Mouse (Mus musculus): ENCODE results near the gene Prkcb.

The Prkcb gene

DNA sequence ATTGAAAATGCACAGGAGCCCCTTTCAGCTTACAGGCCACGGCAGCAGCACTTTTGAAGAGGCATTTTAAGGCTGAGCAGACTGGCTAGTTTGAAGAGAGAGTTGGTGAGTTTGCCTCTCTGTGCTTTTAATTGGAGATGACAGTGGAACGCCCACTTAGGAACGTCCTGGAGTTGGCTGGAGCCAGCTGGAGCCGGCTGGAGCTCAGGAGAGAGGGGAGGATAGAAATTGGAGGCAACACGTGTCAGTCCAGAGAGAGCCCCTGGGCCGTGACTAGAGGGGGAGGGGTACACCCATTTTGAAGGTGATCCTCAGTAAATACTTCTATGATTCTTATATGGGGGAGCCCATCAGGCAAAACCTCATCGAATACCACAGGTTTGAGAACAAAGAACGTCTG lies 287.0 kb downstream of the Prkcb start:
- DNase-seq (ENCODE audit: inconsistent age in 2 of 2, low spot score in 1 of 2): no peak

GRCm38 (mm10) chr7:122577571-122577970 lies 289.0 kb downstream of the Prkcb start:
- DNase-seq (ENCODE audit: inconsistent age in 2 of 2, low spot score in 1 of 2): no peak

GRCm38 (mm10) chr7:122579461-122580157 lies 291.1 kb downstream of the Prkcb start:
- DNase-seq (ENCODE audit: inconsistent age in 2 of 2, low spot score in 1 of 2): no peak

DNA sequence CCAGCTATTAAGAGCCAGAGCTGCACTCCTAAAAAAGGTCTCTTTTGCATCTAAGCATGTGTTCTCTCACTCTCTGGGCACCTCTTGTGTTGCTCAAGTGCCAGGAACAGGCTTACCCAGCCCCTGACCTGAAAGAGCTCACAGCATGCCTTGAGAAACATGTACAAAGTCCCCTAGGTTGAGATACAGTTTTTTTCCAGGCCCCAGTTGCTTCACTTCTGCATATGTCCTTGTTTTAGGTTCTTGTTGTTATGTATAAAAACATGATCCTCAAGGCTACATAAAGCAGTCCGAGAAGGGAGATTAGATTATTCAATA lies 291.6 kb downstream of the Prkcb start:
- DNase-seq (ENCODE audit: inconsistent age in 2 of 2, low spot score in 1 of 2): no peak

DNA sequence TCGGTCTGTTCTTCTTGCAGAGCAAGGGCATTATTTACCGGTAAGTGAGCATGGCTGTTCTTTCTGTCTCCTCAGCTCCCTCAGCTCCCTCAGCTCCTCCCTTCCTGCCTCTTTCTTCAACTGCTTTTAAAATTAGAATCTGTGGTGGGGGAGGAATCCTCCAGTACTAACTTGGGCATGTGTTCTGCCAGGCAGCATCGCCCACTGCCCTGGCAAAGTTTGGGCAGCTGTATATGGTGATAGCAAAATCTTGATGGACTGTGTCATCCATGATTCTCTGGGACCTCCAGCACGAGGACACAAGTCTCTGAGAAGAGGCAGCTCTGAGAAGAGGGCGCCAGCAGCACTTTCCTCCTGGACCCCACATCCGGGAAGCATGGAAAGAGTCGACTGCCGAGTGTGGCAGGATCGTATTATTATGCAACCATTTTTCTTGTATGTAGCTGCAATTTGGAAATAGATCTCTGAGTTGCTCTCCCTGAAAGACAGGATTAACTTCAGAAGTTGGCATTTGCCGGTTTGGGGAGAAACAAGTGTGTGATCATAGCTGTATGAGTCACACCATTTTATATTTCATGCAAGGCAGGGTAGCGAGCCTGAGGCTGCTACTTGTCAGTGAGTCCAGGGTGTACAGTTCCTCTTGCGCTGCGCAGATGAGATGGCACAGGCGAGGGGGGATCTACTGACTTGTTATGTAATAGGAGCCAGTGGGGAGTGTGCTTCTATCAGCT lies 296.0 kb downstream of the Prkcb start:
- no peak for DNase-seq (ENCODE audit: inconsistent age in 2 of 2, low spot score in 1 of 2)

- DNase-seq (ENCODE audit: inconsistent age in 2 of 2, low spot score in 1 of 2): no peak
Observed at GRCm38 (mm10) chr7:122595897-122596296, 307.3 kb downstream of the Prkcb start.

GRCm38 (mm10) chr7:122596596-122597170 lies 308.1 kb downstream of the Prkcb start:
- peak; percentile 17 to 80 for DNase-seq (ENCODE audit: inconsistent age in 2 of 2, low spot score in 1 of 2)

DNA sequence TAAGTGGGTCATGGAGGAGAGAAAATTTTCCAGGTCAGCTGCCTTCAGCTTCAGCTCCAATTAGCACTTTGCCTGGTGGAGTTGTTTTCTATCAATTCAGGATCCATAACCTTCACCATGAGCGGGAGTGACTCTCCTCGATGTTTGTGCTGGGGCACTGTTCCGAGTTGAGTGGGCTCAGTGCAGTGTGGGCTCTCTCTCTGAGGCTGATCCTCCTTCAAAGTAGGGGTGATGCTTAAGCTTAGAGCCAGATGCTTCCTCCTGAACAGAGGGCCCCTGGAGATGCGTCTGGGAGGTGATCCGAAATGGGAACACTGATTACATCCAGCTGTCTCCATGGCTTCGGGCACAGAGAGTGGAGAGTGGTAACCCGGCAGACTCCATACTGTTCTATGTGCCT lies 308.8 kb downstream of the Prkcb start:
- no peak for DNase-seq (ENCODE audit: inconsistent age in 2 of 2, low spot score in 1 of 2)

DNA sequence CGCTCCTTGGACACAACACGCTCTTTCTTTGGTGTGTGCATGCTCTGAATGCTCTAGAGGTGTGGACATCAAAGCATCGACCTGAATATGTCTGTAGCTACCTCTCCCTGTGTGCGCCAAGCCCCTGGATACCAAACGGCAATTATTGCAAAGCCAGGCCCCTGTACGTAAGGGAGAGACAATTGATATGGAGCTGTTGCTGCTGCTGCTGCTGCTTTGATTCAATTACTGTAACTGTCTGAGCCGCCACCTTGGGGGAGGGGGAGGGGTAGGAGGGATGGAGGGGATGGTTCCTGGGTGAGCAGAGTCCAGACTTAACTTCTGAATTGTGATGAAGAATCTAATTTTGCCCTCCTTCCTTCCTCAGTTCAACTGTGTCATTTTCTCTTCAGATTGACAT lies 312.3 kb downstream of the Prkcb start:
- DNase-seq (ENCODE audit: inconsistent age in 2 of 2, low spot score in 1 of 2): no peak

- DNase-seq (ENCODE audit: inconsistent age in 2 of 2, low spot score in 1 of 2): no peak
Observed at GRCm38 (mm10) chr7:122605066-122605465, 316.5 kb downstream of the Prkcb start.

DNA sequence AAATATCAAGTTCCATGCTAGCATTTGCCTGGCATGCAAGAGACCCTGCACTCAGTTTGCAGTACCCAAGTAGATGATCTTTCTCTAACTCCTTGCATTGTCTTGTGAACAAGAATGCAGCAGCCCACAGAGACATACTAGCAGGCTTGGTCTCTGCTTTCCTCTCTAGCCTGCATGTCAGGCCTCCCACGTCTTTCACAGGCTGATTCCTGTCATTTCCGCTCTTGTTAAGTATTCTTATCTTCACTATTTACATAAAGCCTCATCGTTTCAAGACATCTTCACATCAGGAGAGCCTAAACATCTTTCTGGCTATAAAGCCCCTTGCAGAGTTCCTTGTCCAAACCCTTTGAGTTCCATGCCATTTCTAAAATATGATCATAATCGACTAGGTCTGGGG lies 320.9 kb downstream of the Prkcb start:
- DNase-seq (ENCODE audit: inconsistent age in 2 of 2, low spot score in 1 of 2): no peak

- no peak for DNase-seq (ENCODE audit: inconsistent age in 2 of 2, low spot score in 1 of 2)
Observed at GRCm38 (mm10) chr7:122610161-122610560, 321.6 kb downstream of the Prkcb start.

GRCm38 (mm10) chr7:122613876-122614275 lies 325.3 kb downstream of the Prkcb start:
- no peak for DNase-seq (ENCODE audit: inconsistent age in 2 of 2, low spot score in 1 of 2)

DNA sequence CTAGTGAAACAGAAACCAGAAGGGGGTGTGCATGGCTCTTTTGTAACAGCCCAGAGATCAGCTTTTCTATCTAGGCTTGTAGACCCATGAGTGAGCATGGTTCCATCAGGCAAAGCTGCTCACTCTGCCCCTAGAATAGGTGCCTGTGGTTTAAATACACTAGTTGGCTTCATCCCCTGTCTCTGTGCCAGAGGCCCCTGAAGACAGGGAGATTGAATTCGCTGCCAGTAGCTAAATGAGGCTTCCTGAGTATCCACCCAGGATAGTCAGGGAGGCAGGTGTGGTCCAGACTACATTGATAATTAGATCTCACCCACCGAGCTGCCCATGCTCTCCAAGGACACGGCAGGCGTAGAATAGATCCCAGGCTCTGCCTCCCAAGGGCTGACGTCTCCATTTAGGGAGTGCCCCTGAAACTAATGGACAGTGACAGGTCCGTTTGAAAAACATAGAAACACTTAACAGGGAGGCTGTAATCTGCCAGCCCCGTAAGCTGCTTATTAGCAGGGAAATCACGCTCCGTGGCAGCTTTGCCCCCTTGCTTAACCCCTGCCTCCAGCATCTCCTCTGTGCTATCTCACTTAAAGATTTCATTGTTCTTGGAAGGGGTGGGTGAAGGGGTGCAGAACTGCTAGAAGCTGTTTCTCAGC lies 333.7 kb downstream of the Prkcb start:
- DNase-seq (ENCODE audit: inconsistent age in 2 of 2, low spot score in 1 of 2): peak; percentile 11 to 38

DNA sequence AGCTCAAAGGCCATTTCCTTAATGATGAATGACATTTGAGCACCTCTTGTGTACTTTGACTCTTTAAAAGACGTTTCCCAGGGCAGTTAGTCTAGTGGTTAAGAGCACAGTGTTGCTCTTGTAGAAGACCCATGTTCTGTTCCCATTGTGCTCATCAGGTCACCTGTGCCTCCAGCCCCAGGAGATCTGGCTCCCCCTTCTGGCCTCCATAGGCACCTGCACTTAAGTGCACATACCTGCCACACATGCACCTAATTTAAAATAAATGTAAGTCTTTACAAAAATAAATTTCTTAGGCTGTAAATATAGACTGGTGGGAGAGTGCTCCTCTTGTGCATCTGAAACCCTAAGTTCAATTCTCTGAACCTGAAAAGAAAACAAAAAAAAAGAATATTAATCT lies 335.2 kb downstream of the Prkcb start:
- no peak for DNase-seq (ENCODE audit: inconsistent age in 2 of 2, low spot score in 1 of 2)

DNA sequence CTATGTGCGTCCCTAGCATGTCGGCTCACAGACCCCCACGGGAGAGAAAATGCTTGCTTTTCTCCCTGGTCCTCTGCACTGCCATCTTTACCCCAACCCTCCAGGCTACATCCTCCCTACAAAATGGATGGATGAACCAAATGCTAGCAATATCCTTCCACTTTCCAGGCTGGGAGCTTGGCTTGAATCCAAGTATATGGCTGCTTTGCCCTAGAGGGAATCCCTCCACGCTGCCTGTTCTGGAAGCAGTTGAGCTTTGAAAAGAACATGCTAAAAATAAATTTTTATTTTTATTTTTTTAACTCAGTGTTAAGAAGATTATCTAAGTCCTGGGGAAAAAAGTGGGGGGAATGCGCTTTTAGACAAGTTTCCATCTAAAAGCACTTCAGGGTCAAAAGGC lies 339.5 kb downstream of the Prkcb start:
- no peak for DNase-seq (ENCODE audit: inconsistent age in 2 of 2, low spot score in 1 of 2)

GRCm38 (mm10) chr7:122630386-122630785 lies 341.8 kb downstream of the Prkcb start:
- DNase-seq (ENCODE audit: inconsistent age in 2 of 2, low spot score in 1 of 2): no peak

GRCm38 (mm10) chr7:122631151-122631550 lies 342.6 kb downstream of the Prkcb start:
- no peak for DNase-seq (ENCODE audit: inconsistent age in 2 of 2, low spot score in 1 of 2)

- DNase-seq (ENCODE audit: inconsistent age in 2 of 2, low spot score in 1 of 2): no peak
Observed at GRCm38 (mm10) chr7:122632946-122633345, 344.4 kb downstream of the Prkcb start.

DNA sequence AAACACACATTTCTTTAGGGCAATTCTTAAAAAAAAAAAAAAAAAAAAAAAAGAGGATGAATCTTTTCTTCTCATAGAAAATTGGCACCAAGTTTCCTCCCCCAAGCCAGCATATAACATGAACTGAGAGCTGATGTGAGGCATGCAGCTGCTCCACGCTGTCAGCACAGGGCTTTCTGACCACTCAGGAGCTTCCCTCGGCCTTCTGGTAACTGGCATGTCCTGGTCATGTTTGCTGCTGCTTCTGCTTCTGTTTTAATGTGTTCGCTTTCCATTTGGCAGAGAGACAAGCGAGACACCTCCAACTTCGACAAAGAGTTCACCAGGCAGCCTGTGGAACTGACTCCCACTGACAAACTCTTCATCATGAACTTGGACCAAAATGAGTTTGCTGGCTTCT lies 344.9 kb downstream of the Prkcb start:
- no peak for DNase-seq (ENCODE audit: inconsistent age in 2 of 2, low spot score in 1 of 2)

DNA sequence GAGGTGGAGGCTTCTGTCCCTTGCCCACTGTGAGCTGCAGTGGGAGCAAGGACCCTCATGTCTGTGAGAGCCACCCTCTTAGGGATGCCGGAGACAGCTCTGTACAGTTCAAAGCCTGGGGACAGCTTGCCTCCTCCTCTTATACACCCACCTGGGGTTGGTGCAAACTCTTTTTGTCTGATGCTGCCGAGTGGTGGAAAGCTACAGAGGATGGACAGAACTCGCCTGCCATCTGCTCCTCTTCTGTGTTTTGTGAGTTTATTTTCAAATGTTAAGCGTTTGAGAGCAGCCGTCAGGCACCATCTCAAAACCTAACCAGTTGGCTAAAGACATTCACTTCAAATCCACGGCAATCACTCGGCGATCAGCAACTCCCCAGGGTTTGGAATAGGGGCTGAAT lies 355.1 kb downstream of the Prkcb start:
- no peak for DNase-seq (ENCODE audit: inconsistent age in 2 of 2, low spot score in 1 of 2)

DNA sequence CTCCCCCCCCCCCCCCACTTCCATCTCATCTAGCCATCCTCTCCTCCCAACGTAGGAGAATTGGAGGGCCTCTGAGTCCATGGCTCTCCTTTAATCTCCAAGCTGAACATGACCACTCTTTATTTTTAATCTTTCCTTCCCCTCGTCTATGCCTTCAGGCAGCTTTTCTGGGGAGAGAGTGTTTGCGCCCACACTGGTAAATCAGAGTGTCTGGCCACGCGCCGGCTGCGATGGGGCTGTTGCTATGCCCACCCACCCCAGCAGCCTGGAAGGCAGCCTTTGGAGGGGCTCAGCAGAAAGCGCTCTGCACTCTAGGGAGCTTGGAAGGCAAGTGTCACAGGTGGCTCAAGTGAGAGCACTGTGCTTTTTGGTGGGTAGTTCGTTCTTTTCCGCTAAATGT lies 360.8 kb downstream of the Prkcb start:
- DNase-seq (ENCODE audit: inconsistent age in 2 of 2, low spot score in 1 of 2): no peak

Measured in adrenal gland, adult (tissue).